Mouse (Mus musculus): ENCODE measurements around the gene Dazl. TPM values are rescaled to one million over a fixed set of nuclear protein-coding genes. Genes with fewer than 3 reads are reported as not detected.

Dazl gene
- total and polyA plus RNA-seq, 2 experiments from 2014 or later, result 0.22 to 1.2 TPM

GRCm38 (mm10) chr17:50236702-50237435, 56.6 kb downstream of the Dazl start:
- no peak overlapping the region for H3K4me2 ChIP-seq (ENCODE audit: low read depth, low read length, poor library complexity, severe bottlenecking)
- 17% methylated on average over 9 of the region's 9 CpGs for WGBS
- ATAC-seq (ENCODE audit: low FRiP score), result peak; percentile 82

GRCm38 (mm10) chr17:50235943-50236701, 57.3 kb downstream of the Dazl start:
- peaks cover 4% of the 10 kb centered on the region; the same call in 1 of the 2 replicates for H3K27me3 ChIP-seq (ENCODE audit: insufficient read depth, low read length)
- no peaks in the 10 kb centered on the region for H3K9me3 ChIP-seq (ENCODE audit: low read length)
- ATAC-seq (ENCODE audit: low FRiP score), result peak; percentile 18; the same call in 1 of the 2 replicates
- peaks cover 6% of the 10 kb centered on the region; the same call in 1 of the 2 replicates for H3K4me1 ChIP-seq (ENCODE audit: insufficient read depth, low read length)
- no peak for TF ChIP-seq CTCF (IDR thresholded peaks at IDR 0.05)
- 44% methylated on average over 13 of the region's 13 CpGs for whole genome bisulfite sequencing
- H3K4me2 ChIP-seq (ENCODE audit: low read depth, low read length, poor library complexity, severe bottlenecking), result no peak overlapping the region
- H3K27ac ChIP-seq (ENCODE audit: low read depth, low read length), result peak overlapping the region; percentile 70; the same call in 1 of the 2 replicates
- peak; percentile 80 for DNase-seq (ENCODE audit: low spot score)
- H3K36me3 ChIP-seq (ENCODE audit: insufficient read depth, low read length), result no peaks in the 10 kb centered on the region
- no peak overlapping the region for H3K9ac ChIP-seq (replicated peaks; ENCODE audit: low read length, poor library complexity, severe bottlenecking)
- no peak overlapping the region for H3K4me3 ChIP-seq (ENCODE audit: low read depth, low read length)

More at GRCm38 (mm10) chr17:50236702-50237435, 56.6 kb downstream of the Dazl start:
- no peak for TF ChIP-seq CTCF (IDR thresholded peaks at IDR 0.05)
- no peaks in the 10 kb centered on the region for H3K9me3 ChIP-seq (ENCODE audit: low read length)
- peaks cover 6% of the 10 kb centered on the region; the same call in 1 of the 2 replicates for H3K4me1 ChIP-seq (ENCODE audit: insufficient read depth, low read length)
- peak; percentile 79 for DNase-seq (ENCODE audit: low spot score)
- H3K27ac ChIP-seq (ENCODE audit: low read depth, low read length), result peak overlapping the region; percentile 70
- H3K27me3 ChIP-seq (ENCODE audit: insufficient read depth, low read length), result peaks cover 4% of the 10 kb centered on the region; the same call in 1 of the 2 replicates
- H3K9ac ChIP-seq (replicated peaks; ENCODE audit: low read length, poor library complexity, severe bottlenecking), result 0 out of 2 replicates have a peak overlapping the region, but pooled peaks have one; percentile 4
- no peaks in the 10 kb centered on the region for H3K36me3 ChIP-seq (ENCODE audit: insufficient read depth, low read length)
- no peak overlapping the region for H3K4me3 ChIP-seq (ENCODE audit: low read depth, low read length)

- Histone ChIP-seq H3K4me3 (ENCODE audit: low read depth, low read length) (no peak overlapping the region), H3K27me3 (ENCODE audit: insufficient read depth, low read length) (peaks cover 3% of the 10 kb centered on the region; the same call in 1 of the 2 replicates), H3K27ac (ENCODE audit: low read depth, low read length) (no peak overlapping the region), H3K4me1 (ENCODE audit: insufficient read depth, low read length) (peaks cover 6% of the 10 kb centered on the region; the same call in 1 of the 2 replicates), H3K9ac (replicated peaks; ENCODE audit: low read length, poor library complexity, severe bottlenecking) (no peak overlapping the region), H3K36me3 (ENCODE audit: insufficient read depth, low read length) (no peaks in the 10 kb centered on the region), H3K9me3 (ENCODE audit: low read length) (no peaks in the 10 kb centered on the region), H3K4me2 (ENCODE audit: low read depth, low read length, poor library complexity, severe bottlenecking) (no peak overlapping the region)
- TF ChIP-seq CTCF (IDR thresholded peaks at IDR 0.05), result no peak
- 93% methylated on average over 5 of the region's 5 CpGs for WGBS
- no peak for ATAC-seq (ENCODE audit: low FRiP score)
- DNase-seq (ENCODE audit: low spot score), result no peak
Observed at GRCm38 (mm10) chr17:50233956-50234355, 59.5 kb downstream of the Dazl start.

- H3K4me3 ChIP-seq (ENCODE audit: low read depth, low read length), result no peak overlapping the region
- no peak overlapping the region for H3K4me2 ChIP-seq (ENCODE audit: low read depth, low read length, poor library complexity, severe bottlenecking)
- H3K9ac ChIP-seq (replicated peaks; ENCODE audit: low read length, poor library complexity, severe bottlenecking), result no peak overlapping the region
- DNase-seq (ENCODE audit: low spot score) (peak; percentile 54), ATAC-seq (ENCODE audit: low FRiP score) (no peak)
- WGBS, result 82% methylated on average over 11 of the region's 11 CpGs
- H3K27me3 ChIP-seq (ENCODE audit: insufficient read depth, low read length), result no peaks in the 10 kb centered on the region
- no peaks in the 10 kb centered on the region for H3K36me3 ChIP-seq (ENCODE audit: insufficient read depth, low read length)
- H3K9me3 ChIP-seq (ENCODE audit: low read length), result no peaks in the 10 kb centered on the region
- H3K4me1 ChIP-seq (ENCODE audit: insufficient read depth, low read length), result peaks cover 6% of the 10 kb centered on the region; the same call in 1 of the 2 replicates
- H3K27ac ChIP-seq (ENCODE audit: low read depth, low read length), result no peak overlapping the region
- TF ChIP-seq CTCF (IDR thresholded peaks at IDR 0.05), result no peak
Observed at GRCm38 (mm10) chr17:50232821-50233220, 60.6 kb downstream of the Dazl start.

- no peak overlapping the region for H3K4me3 ChIP-seq (ENCODE audit: low read depth, low read length)
- H3K9me3 ChIP-seq (ENCODE audit: low read length), result no peaks in the 10 kb centered on the region
- ATAC-seq (ENCODE audit: low FRiP score) (no peak), DNase-seq (ENCODE audit: low spot score) (no peak)
- H3K4me1 ChIP-seq (ENCODE audit: insufficient read depth, low read length), result no peaks in the 10 kb centered on the region
- 88% methylated on average over 8 of the region's 8 CpGs for WGBS
- TF ChIP-seq CTCF (IDR thresholded peaks at IDR 0.05), result no peak
- H3K9ac ChIP-seq (replicated peaks; ENCODE audit: low read length, poor library complexity, severe bottlenecking), result no peak overlapping the region
- no peaks in the 10 kb centered on the region for H3K36me3 ChIP-seq (ENCODE audit: insufficient read depth, low read length)
- H3K27me3 ChIP-seq (ENCODE audit: insufficient read depth, low read length), result no peaks in the 10 kb centered on the region
- H3K4me2 ChIP-seq (ENCODE audit: low read depth, low read length, poor library complexity, severe bottlenecking), result no peak overlapping the region
- no peak overlapping the region for H3K27ac ChIP-seq (ENCODE audit: low read depth, low read length)
Observed at GRCm38 (mm10) chr17:50231206-50231605, 62.2 kb downstream of the Dazl start.

All from midbrain, postnatal 0 days (tissue).